Mouse (Mus musculus) urinary bladder, postnatal 14 days (tissue): ENCODE results near the gene A730015C16Rik.

Experiments used
- DNase-seq: peaks from one replicate; pipeline ENCODE4 v3.0.0; 2021; ENCODE audit warnings: low spot score

Gene A730015C16Rik

GRCm38 (mm10) chr4:108830698-108831097 lies 17.7 kb downstream of the A730015C16Rik start:
- no peak for DNase-seq

- DNase-seq, result no peak
These were observed 21.8 kb downstream of the A730015C16Rik start for GRCm38 (mm10) chr4:108826643-108827042.

GRCm38 (mm10) chr4:108826096-108826495 lies 22.3 kb downstream of the A730015C16Rik start:
- DNase-seq, result no peak

- DNase-seq, result no peak
These were observed 22.7 kb downstream of the A730015C16Rik start for GRCm38 (mm10) chr4:108825677-108826076.

GRCm38 (mm10) chr4:108811550-108811949 lies 36.9 kb downstream of the A730015C16Rik start:
- DNase-seq, result no peak

GRCm38 (mm10) chr4:108811142-108811541 lies 37.3 kb downstream of the A730015C16Rik start:
- no peak for DNase-seq

GRCm38 (mm10) chr4:108803535-108803934 lies 44.9 kb downstream of the A730015C16Rik start:
- DNase-seq, result no peak

- peak; percentile 76 for DNase-seq
These were observed 50.2 kb downstream of the A730015C16Rik start for GRCm38 (mm10) chr4:108798083-108798830.
